Mouse (Mus musculus) kidney, postnatal 0 days (tissue): ENCODE data around the gene Ybey. TPM values are rescaled to one million over a fixed set of nuclear protein-coding genes. Genes with fewer than 3 reads are reported as not detected.
A peak's percentile ranks its signal among the peaks of the same experiment; 100 is the strongest.

ENCODE experiments used
- ATAC-seq: fragments of 200-750 bp; cut with Nextera tagmentation; replicated peaks from 2 replicates; pipeline ENCODE4 v1.8.0; 2017; ENCODE audit warnings: low read depth, moderate number of reproducible peaks, moderate TSS enrichment, moderate library complexity; ENCODE audit not compliant: low FRiP score
- DNase-seq: peaks from one replicate; pipeline ENCODE4 v3.0.0-alpha.2; 2016; ENCODE audit warnings: low spot score
- H3K27ac ChIP-seq: fragments of 300-500 bp; sonication (generic); 2 replicates; pipeline ENCODE4 v1.5.1; 2014; ENCODE audit warnings: mild to moderate bottlenecking
- H3K27me3 ChIP-seq: fragments of 300-500 bp; sonication (generic); 2 replicates; pipeline ENCODE4 v1.6.1; 2014; ENCODE audit warnings: low read length, mixed read lengths; ENCODE audit not compliant: insufficient read depth
- H3K36me3 ChIP-seq: fragments of 300-500 bp; sonication (generic); 2 replicates; pipeline ENCODE4 v1.6.1; 2014; ENCODE audit warnings: low read length, mixed read lengths; ENCODE audit not compliant: insufficient read depth
- H3K4me1 ChIP-seq: fragments of 300-500 bp; sonication (generic); replicated peaks from 2 replicates; pipeline ENCODE4 v1.6.1; 2014; ENCODE audit warnings: antibody characterized with exemption, low read length, mixed read lengths; ENCODE audit not compliant: insufficient read depth
- H3K4me2 ChIP-seq: fragments of 300-500 bp; sonication (generic); 2 replicates; pipeline ENCODE4 v1.6.1; 2014; ENCODE audit warnings: mild to moderate bottlenecking, low read length, moderate library complexity, mixed read lengths
- H3K4me3 ChIP-seq: fragments of 300-500 bp; sonication (generic); replicated peaks from 2 replicates; pipeline ENCODE4 v1.5.1; 2014; ENCODE audit warnings: low read depth, low read length
- H3K9ac ChIP-seq: fragments of 300-500 bp; sonication (generic); 2 replicates; pipeline ENCODE4 v1.6.1; 2014; ENCODE audit warnings: low read depth, low read length
- H3K9me3 ChIP-seq: fragments of 300-500 bp; sonication (generic); replicated peaks from 2 replicates; pipeline ENCODE4 v1.6.1; 2016; ENCODE audit warnings: low read length, inconsistent platforms, mixed read lengths
- CTCF ChIP-seq: IDR thresholded peaks from 2 replicates; pipeline ENCODE4 v1.5.1; 2016; ENCODE audit warnings: antibody characterized with exemption, low read depth, mild to moderate bottlenecking, moderate library complexity
- WGBS: fragments of 180-500 bp; shearing (Covaris S2); extraction: QIAGEN DNeasy Blood & Tissue Kit; methylation state at CpG from one replicate; pipeline ENCODE4 v1.1.7; 2014; 5-methylcytosine and 5-hydroxymethylcytosine counted together
- polyA plus RNA-seq: library from polyadenylated mRNA; unstranded; fragments of >200 nt; fragmentation: Nextera tagmentation; extraction: Ambion mirVana; gene quantifications from 2 replicates; pipeline ENCODE4 v1.2.1, GENCODE M21; 2015

The Ybey gene
- polyA plus RNA-seq, 1 experiment from 2014 or later: 5.9 TPM

DNA sequence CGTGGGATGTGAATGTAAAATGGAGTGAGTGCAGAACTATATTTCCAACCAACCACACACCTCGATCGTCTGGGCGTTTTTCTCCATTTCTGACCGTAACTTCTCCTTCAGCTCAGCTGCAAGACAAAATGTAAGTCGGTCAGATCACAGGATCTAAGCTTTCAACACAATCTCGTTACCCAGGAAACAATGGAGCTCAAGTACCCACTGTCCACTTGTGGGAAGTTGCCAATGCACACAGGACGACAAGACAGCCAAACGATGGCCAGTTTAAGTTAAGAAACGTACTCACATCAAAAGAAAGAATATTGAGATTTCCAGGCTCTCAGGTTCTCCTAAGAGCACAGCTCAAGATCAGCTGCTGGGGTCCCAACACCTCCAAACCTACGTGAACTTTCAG is 35.0 kb downstream of the Ybey start:
- Histone ChIP-seq H3K4me1 (no peaks in the 10 kb centered on the region), H3K27me3 (no peaks in the 10 kb centered on the region), H3K27ac (no peak overlapping the region), H3K4me3 (no peak overlapping the region), H3K9ac (no peak overlapping the region), H3K36me3 (peaks cover 68% of the 10 kb centered on the region), H3K9me3 (no peaks in the 10 kb centered on the region), H3K4me2 (no peak overlapping the region)
- no peak for DNase-seq
- no peak for ATAC-seq
- 94% methylated on average over 11 of the region's 11 CpGs for WGBS
- no peak for TF ChIP-seq CTCF

DNA sequence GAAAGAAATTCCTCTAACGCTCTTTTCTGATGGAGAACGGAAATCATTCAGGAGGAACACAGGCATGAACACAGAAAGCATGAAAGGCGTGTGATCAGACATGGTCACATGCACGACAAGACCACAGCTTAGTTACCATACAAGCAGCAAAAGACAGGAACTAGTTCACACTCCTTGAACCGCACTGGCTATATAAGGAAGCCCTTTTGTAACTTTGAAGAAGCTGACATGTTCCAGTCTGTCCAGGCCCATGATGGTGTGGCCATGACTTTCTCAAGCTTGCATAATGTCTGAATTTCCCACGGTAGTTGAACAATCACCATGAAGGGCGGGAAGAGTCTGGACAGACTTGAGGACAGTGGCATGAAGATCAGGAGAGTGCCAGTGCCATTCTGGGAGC is 43.2 kb downstream of the Ybey start:
- DNase-seq (no peak), ATAC-seq (no peak)
- Histone ChIP-seq H3K9me3 (no peaks in the 10 kb centered on the region), H3K4me3 (no peak overlapping the region), H3K36me3 (peaks cover 77% of the 10 kb centered on the region), H3K4me1 (no peaks in the 10 kb centered on the region), H3K27ac (no peak overlapping the region), H3K9ac (no peak overlapping the region), H3K27me3 (no peaks in the 10 kb centered on the region), H3K4me2 (no peak overlapping the region)
- TF ChIP-seq CTCF: no peak
- WGBS: 94% methylated on average over 7 of the region's 7 CpGs

DNA sequence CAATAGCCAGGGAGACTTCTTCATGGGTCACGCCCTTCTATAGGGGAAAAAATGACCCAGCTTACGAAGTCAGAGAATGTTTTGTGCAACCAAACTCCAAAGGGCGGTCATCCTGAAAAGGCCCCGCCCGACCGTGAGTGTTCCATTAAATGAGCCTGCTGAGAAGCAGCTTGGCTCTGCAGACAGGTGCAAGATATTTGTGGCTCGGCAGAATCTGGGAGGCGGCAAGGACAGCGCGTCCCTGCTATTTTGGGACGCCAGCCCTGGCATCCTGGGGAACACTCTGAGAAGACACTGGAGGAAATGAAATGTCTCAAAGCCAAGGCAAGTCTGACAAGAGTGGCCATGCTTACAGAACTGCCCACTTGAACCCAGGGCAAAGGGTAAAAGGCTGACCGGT is 52.1 kb downstream of the Ybey start:
- TF ChIP-seq CTCF: no peak
- Histone ChIP-seq H3K4me2 (no peak overlapping the region), H3K36me3 (peaks cover 66% of the 10 kb centered on the region), H3K27me3 (no peaks in the 10 kb centered on the region), H3K4me1 (no peaks in the 10 kb centered on the region), H3K4me3 (no peak overlapping the region), H3K27ac (no peak overlapping the region), H3K9me3 (no peaks in the 10 kb centered on the region), H3K9ac (no peak overlapping the region)
- ATAC-seq: 0 out of 2 replicates have a peak, but pooled peaks have one; percentile 43
- 77% methylated on average over 12 of the region's 12 CpGs for WGBS
- no peak for DNase-seq

Other genes starting within 250 kb of the Ybey start
- 38.0 and 44.1 TPM in 2 replicates for gene Prmt2, start 231.2 kb downstream of the Ybey start, polyA plus RNA-seq
- gene S100b, start 215.3 kb downstream of the Ybey start, polyA plus RNA-seq: 0.42 and 0.45 TPM in 2 replicates
- 7.6 and 8.2 TPM in 2 replicates for gene Dip2a, start 123.8 kb downstream of the Ybey start, polyA plus RNA-seq
- gene AC141477.1, start 28.7 kb downstream of the Ybey start, polyA plus RNA-seq: not detected in 2 replicates
- 7.9 and 8.2 TPM in 2 replicates for gene Pcnt, start 26.3 kb downstream of the Ybey start, polyA plus RNA-seq
- gene 2610028H24Rik, start 20.0 kb downstream of the Ybey start, polyA plus RNA-seq: not detected in 2 replicates
- 41.6 and 45.9 TPM in 2 replicates for gene Mcm3ap, start 187 bp downstream of the Ybey start, polyA plus RNA-seq
- gene Lss, start 62.5 kb upstream of the Ybey start, polyA plus RNA-seq: 13.0 and 16.6 TPM in 2 replicates
- not detected in 2 replicates for gene Spatc1l, start 93.2 kb upstream of the Ybey start, polyA plus RNA-seq
- gene Ftcd, start 106.5 kb upstream of the Ybey start, polyA plus RNA-seq: 0.20 and 0.38 TPM in 2 replicates
- gene Col6a2, start 154.5 kb upstream of the Ybey start, polyA plus RNA-seq: 63.9 and 64.2 TPM in 2 replicates